Mouse (Mus musculus) testis, postnatal 14 days (tissue): Measurements from ENCODE around the gene Fmnl2.

Experiments used
- DNase-seq: peaks from one replicate; pipeline ENCODE4 v3.0.0; 2021; ENCODE audit warnings: low spot score

Gene Fmnl2

DNA sequence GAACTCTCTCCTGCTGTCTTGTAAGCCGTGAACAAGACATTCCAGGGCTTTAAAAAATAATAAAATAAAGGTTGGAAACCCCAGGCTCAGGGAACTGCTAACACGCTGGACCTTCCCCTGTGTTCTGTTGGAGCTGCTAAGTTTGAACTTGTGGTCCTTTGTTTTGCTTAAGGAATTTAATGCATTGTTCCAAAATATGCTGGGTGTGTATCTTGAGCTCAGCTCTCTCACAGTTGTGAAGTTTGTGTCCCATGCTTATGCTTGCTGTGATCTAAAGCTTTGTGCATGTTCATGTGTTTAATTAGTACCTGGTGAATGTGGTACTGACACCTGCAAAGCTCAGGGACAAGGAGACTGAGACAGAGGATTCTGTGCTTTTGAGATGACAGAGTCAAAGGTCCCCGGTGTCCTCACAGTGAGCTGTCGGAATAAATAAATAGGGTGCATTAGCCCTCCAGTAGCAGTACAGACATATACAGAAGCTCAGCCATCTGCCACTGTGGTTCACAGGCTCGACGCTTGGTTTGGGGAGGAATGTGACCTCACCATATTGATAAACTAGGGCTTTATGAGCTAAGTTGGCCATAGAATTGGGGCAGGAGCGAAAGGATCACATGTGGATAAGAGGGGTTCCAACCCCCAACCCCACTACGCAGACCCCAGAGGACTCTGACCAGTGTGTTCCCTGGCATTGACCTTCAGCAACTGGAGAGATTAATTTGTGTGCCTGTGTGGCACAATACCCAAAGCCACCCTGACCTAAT is 100.3 kb downstream of the Fmnl2 start:
- no peak for DNase-seq

DNA sequence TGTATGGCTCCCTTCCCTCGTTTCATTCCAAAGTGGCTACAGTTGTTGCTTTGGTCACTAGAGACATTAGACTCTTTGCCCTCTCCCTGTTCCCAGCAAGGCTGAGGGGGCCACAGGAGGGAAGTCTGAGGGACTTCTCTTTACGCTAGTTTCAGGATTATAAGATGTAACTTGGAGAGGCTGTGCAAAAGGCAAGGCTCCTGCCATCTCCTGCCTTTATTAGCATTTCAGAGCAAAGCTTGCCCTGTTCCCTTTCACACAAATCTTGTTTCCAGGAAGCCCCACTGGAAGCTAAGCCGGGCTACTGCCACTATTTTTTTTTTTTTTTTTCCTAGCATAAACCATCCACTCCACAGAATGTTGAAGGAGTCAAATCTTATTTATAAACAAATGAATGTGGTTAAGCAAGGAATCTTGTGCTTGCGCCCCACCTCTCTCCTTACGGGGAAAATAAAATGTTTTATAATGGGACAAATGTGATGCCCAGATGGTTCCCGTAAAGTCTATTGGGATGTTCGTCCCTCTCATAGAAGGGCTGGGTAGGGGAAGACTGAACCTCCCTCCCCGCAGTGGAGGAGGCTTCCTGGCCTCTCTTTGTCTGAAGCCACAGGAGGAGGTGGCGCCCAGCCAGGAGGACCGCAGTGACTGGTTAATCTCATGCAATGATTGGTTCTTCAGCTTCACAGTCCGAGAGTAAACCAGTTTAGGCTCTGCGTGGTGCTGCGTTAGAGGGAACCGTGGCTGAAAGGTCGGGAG is 101.1 kb downstream of the Fmnl2 start:
- DNase-seq: peak; percentile 47

DNA sequence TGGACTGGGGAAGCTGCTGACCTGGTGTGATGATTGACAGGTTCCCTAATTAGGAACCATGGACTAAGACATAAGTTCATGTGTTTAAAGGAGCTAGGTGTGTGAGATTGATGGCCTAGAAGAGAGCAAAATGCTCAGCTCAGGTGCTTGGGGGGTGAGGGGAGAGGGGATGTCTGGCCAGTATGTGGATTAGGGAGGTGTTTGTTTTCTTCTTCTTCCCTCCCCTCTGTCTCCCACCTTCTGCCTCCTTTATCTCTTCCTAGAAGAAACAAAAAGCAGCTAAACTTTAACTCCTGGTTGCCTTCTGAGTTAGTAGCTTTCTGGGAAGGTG is 101.6 kb downstream of the Fmnl2 start:
- DNase-seq: no peak

- DNase-seq: no peak
Measured at GRCm38 (mm10) chr2:52959982-52960381, 102.3 kb downstream of the Fmnl2 start.

DNA sequence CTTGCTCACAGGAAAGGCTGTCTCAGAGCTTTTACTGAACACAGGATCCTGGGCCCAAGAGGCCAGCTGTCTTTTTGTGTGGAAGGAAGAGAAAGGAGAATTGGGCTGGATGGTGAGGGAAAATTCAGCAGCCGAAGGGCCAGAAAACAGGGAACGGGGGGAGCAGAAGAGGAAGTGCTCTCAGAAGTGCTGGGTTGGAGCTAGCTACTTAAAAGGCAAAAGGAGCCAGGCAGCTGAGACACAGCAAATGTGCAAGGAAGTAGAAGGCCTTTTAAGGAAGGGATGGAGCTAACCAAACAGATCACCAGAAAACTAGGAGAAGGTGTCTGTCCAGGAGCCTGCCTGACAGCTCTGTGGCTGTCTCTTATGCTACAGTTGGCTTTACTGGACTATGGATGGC is 103.0 kb downstream of the Fmnl2 start:
- no peak for DNase-seq

GRCm38 (mm10) chr2:52963439-52963838 is 105.8 kb downstream of the Fmnl2 start:
- DNase-seq: no peak

GRCm38 (mm10) chr2:52964386-52964928 is 106.8 kb downstream of the Fmnl2 start:
- DNase-seq: peak; percentile 37

DNA sequence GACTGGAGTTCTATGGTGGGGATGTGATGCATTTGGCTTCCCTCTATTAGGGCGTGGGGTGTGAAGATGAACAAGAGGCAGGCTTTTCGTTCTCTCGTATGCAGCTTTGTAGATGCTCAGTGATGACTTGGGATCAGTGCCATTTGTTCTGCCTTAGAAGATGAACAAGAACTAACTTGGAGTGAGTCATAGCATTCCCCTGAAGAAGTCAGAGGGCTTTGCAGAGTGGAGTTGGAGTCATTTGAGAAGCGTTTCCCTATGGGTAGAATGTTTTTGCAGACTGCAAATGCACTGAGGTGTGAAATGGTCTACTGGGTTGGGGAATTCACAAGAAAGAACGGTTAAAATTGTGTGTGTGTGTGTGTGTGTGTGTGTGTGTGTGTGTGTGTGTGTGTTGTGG is 108.6 kb downstream of the Fmnl2 start:
- no peak for DNase-seq

DNA sequence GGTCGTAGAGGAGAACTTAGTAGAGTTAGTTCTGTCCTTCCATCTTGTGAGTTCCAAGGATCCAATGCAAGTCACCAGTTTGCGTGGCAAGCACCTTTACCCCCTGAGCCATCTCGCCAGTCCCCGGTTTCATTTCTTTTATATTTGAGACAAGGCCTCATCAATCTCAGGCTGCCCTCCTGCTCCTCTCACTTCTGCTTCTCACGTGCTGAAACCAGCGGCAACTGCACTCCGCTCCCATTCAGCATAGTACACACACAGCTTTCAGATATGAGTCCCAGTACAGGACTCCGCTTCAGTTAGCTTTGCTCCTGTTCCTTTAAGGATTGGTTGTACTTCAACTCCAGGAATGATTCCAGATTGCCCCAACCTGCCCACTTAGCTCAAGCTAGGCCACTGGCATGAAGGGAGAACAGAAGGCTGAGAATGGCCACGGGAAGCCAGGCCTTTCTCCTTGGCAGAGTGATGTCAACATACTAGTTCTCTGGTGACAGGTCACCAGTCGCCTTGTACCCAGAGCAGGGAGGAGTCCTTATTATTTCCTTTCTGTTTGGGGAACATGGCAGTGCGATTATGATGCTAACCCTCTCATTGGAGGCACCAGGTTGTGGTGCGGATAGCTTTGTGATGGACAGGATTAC is 109.3 kb downstream of the Fmnl2 start:
- DNase-seq: no peak

DNA sequence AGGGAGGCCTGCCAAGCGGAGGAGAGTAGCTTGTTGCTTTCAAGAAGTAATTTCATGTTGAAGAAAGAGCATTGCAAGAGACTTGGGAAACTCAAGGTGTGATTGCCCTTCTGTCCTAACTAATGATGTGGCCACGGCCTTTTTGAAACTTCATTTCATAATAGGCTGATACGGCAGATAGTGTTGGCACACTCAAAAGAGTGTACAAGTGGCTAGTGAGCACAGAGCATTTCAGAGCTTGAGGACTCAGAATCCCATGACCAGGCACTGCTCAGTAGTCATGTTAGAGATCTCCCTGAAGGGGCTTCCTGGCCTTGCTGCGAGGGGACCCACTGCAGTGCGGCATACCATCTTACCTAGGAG is 109.8 kb downstream of the Fmnl2 start:
- no peak for DNase-seq

- no peak for DNase-seq
Measured at GRCm38 (mm10) chr2:52968884-52969283, 111.2 kb downstream of the Fmnl2 start.

DNA sequence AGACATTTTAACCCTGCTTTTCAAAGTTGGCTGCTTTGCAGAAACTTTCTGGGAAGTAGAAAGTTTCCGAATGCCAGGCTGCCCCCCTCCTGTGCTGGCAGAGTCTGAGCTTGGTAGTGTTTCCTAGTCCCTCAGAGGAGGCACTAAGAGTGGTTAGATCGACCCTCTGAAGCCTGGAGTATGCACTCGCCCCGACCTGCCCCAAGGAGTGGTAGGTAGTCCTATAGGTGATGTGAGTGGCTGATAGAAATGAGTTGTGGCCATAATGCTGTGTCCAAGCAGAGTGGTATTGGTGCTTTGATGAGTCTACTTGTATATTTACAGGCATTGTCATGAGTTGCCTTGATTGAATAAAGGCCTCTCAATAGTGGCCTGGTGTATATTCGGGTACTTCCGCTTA is 116.4 kb downstream of the Fmnl2 start:
- DNase-seq: no peak

- DNase-seq: no peak
Measured at GRCm38 (mm10) chr2:52974776-52975175, 117.1 kb downstream of the Fmnl2 start.

DNA sequence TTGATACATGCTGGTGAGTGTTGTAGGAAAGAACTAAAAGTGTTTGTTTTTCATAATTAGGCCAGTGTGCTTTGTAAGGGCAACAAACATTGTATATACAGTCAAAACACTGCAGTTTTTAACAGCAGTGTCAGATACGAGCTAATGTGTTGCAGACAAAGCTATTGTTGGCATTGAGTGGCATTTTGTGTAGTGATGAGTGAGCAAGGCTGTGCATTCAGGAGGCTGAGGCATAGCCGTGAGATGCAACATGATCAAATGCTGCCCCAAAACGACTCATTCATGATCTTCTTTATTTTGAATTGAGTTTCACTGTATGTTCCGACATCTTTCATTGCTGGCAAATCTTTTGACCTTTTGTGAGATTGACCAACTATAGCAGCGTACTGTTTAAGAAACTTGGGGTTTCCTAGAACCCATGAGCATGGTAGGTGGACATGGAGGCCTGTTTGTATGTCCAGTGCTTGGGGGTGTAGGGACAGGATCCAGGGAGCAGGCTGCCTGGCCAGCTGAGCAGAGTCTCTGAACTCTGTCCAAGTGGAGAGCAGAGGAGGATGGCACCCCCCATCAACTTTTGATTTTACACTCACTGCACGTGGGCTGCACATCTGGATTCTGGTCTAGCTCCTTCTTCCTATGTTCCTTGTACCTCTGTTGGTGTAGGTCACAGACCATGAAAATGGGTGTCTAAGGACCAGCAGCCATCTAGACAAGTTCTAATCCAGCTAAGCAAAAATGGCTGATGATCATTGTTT is 120.4 kb downstream of the Fmnl2 start:
- no peak for DNase-seq

DNA sequence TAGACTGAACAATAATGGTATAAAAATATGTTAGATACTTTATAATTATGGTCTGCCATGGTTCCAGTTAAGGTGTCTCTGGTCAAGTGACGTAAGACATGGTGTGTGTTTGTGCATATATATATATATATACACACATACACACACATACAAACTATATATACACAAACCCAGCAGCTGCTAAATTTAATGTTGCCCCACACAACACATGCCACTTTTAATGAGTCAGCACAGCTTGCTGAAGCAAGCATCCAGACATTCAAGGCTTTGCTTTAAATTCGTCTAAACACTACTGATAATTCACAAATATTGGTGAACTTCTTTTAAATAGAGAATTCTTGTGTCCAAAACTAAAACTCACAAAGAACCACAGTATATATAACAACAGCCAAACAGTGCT is 121.1 kb downstream of the Fmnl2 start:
- no peak for DNase-seq

DNA sequence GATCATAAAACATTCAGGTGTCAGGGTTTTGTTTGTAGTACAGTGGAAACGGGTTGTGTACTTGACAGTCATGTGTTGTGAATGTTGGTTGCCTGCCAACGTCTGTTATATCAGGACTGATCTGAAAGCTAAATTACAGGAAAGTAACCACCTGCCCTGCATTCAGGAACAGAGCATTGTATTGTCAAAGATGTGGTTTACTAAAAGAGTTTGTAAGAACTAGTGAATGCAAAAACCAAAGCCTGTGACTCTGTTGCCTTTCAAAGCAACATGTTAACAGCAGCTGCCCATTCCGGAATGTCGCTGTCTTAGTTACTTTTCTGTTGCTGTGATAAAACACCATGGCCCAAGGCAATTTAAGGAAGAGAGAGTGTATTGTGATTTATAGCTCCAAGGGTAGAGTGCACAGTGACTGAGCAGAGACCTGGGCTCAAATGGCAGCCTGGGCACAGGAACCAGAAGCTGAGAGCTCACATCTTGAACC is 121.7 kb downstream of the Fmnl2 start:
- no peak for DNase-seq

DNA sequence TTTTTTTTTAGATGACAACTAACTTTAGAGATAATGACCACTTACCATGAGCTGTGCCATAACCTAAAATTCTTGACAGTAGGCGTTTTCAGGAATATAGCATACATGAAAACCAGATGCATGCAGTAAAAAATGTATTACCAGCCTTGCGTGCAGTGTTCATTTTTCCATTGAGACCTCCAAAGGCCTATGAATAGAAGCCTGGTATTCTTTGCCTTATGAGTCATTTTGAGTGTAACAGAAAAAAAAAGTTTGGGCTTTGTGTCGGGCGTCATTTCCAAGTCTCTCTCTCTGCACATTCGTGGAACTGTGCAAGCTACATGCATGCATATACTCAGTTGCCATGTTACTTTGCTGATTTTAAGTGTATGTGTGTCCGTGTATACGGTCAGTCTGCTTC is 123.5 kb downstream of the Fmnl2 start:
- DNase-seq: no peak

DNA sequence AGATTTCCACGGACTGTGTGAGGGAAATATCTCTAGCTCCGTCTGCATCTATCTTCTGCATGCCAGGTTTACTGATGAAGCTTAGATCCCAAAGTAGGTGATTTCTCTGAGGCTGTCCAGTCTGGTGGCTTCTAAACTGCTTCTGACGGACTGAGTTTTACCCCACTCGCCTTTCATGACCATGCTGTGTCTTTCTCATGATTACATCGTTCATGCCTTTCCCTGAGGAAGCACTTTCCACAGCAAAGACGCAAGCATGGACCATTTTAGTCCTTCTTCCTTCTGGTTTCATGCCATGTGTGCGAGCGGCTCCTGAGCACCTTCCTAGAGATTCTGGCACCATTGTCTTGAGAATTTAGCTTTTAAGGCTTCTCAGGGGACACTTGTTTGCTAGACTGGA is 123.9 kb downstream of the Fmnl2 start:
- no peak for DNase-seq

DNA sequence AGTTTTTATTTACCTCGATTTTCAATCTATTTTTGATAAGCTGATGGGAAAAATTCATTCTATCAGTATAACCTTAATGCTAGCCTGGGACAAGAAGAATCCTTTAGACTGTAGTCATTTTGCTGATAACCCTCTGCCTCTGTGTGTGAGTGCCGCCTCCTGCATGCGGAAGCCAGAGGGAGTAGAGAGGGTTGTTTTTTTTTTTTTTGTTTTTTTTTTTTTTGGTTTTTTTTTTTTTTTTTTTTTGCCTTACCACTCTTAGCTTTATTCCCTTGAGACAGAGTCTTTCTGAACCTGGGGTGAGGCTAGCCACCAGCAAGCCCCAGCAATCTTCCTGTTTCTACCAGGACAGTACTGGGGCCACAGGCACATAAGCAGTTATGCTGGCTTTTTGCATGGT is 124.8 kb downstream of the Fmnl2 start:
- DNase-seq: no peak

DNA sequence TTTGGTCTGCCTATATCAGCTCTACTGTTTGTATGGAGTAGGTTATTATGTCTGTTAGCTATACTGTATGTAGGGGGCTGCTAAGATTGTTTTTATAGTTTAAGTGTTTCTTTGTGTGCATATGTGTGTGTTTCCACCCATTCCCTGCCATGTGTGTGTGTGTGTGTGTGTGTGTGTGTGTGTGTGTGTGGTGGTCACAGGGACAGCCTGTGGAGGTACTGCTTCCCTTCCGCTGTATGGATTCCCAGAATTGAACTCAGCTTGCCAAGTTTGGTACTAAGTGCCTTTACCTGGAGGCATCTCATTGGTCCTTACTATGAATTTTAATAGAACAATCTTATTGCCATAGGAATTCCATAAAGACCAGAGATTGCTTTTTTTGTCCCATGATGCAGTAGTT is 126.9 kb downstream of the Fmnl2 start:
- DNase-seq: no peak

DNA sequence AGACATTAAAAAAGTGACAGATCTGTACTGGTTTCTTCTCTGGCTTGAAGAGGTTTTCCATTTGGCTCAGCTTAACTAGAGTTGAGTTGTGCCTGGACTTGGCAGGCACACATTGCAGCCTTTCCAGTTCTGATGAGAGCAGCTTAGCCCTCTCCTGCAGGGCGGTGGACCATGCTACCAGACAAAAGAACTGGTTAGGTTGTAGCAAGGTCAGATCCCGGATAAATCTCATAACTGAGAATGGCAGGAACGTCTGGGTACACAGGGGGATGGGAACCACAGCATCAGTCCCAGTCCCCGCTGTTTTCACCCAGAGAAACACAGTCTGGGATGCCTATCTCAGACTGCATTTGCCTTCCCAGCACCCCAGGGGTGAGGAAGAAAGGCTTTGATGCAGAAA is 127.5 kb downstream of the Fmnl2 start:
- DNase-seq: peak; percentile 41

- DNase-seq: no peak
Measured at GRCm38 (mm10) chr2:52986354-52986753, 128.7 kb downstream of the Fmnl2 start.
